Mouse (Mus musculus) cerebellum, adult 18-20 months (tissue): Measurements from ENCODE around the gene Rnf38.

Source experiments
- DNase-seq, 2 experiments: peaks; one replicate each; pipeline ENCODE4 v3.0.0; 2021

Rnf38 gene

GRCm38 (mm10) chr4:44233713-44234003 is at the start of gene Rnf38:
Gene Rnf38 (minus strand): TSS chr4:44233789.
- no peak for DNase-seq

DNA sequence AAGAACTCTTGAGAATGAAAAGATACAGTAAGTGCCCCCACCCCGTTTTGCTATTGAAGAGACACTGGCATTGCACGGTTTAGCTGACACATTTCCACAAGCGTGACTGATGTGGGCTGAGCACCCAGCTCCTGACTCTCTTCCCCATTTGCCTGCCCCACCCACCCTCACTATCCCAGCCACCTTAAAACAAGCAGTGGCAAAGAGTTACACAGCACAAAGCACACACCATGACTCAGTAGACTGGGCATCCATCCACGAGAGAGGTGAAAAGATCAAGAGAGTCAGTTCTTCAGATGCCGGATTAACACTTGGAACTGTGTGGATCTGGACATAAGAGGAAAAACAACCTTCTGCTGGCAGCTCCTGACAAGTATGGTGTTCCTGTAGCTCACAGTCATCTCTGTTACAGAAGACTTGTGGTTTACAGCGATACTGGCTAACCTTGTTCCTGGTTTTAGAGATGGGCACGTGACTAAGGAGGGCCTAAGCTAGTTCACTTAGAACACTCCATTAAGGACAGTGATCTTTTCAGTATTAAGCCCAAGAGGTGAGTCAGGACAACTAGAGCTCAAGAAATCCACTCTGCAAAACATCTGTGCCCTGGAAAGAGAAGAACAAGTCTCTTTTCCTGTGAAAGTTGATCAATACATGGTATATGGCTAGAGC is 48.1 kb upstream of the Rnf38 start:
- no peak for DNase-seq

DNA sequence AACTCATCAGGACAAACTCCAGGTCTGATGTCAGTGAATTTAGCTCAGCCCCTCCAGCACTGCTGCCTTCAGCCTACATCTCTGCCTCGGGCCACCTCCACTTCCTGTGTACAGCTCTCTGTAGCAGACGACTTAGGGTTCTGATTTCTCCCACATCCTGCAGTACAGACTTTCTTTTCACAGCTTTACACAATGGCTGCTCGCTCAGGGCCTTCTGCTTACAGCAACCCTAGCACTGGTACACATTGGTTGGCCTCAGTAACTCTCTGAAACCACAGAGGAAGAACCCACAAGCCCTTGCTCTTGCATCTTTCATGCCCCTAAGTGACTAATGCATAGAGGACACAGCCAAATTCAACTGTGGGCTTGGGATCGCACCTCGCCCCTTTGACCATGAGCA is 37.5 kb upstream of the Rnf38 start:
- no peak for DNase-seq

GRCm38 (mm10) chr4:44269376-44269817 is 35.8 kb upstream of the Rnf38 start:
- DNase-seq: no peak

GRCm38 (mm10) chr4:44267437-44267836 is 33.8 kb upstream of the Rnf38 start:
- no peak for DNase-seq

- DNase-seq: no peak
Observed at GRCm38 (mm10) chr4:44265500-44265899, 31.9 kb upstream of the Rnf38 start.

DNA sequence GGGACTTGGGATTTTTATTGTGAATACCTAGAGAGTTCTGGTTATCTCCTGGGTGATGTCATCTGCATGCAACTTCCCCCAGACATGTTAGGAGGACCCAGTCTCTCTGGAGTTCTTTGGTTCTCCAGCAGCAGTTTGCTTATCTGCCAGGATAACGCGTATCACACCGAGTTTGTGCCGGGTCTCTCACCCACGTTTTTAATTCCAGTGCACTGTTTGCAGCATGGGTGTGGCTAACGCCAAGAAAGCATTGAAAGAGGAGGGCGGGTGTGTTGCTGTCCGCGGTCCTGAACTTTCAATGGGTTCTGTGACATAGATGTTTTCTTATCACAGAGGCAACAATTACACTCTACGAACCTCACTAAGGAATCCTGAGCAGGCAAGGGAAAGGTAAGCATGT is 26.7 kb upstream of the Rnf38 start:
- DNase-seq: no peak

GRCm38 (mm10) chr4:44259126-44259525 is 25.5 kb upstream of the Rnf38 start:
- DNase-seq: no peak

DNA sequence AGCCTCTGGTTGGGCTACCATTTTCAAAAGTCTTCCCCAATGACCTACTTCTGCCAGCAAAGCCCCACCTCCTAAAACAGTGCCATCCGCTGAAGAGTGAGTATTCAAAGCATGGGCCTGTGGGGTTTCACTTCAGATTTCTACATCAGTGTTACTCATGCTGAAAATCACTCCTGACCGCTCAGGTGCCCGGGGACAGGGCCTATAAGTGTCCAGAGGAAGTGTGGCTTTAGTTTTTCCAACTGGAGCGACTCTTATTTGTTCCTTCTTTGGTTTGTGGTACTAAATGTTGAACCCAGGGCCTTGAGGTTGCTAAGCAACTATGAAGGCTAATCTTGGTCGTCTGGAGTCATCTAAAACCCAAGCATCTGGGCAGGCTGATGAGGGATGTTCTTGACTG is 21.0 kb upstream of the Rnf38 start:
- DNase-seq: no peak

DNA sequence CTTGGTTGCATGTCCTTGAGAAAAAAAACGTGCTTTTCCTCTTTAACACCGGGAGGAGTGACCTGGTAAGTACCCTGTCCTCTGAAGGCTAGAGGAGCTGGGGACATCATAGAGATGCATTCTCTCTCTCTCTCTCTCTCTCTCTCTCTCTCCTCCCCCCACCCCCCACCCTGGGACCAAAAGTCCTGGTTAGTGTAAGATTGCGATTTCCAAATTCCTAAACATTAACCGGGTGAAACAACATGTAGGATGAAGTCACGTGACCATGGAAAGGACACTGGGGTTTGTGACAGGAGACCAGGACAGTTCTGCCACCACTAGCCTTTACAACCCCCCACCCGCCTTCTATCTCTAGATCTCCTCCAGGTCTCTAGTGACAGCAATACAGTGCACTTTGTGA is 19.6 kb upstream of the Rnf38 start:
- no peak for DNase-seq

GRCm38 (mm10) chr4:44251966-44252916 is 18.7 kb upstream of the Rnf38 start:
- no peak for DNase-seq

DNA sequence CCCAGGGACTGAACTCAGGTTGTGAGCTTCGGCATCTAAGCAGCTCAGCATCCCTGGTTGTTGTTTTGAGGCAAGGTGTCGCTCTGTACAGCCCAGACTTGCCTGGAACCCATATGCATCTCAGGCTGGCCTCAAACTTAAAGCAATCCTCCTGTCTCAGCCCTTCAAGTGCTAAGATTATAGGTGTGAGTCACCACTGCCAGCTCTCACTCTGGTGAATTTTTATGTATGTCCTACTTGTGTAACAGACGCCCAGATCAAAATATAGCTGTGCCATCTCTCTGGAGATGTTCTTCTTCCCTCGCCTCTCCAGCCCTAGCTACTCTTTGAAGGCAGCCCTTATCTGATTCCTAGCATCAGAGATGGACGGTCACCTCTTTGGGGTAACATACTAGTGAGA is 17.9 kb upstream of the Rnf38 start:
- no peak for DNase-seq

GRCm38 (mm10) chr4:44249705-44250104 is 16.1 kb upstream of the Rnf38 start:
- DNase-seq: no peak

- no peak for DNase-seq
Observed at GRCm38 (mm10) chr4:44247051-44247939, 13.7 kb upstream of the Rnf38 start.

DNA sequence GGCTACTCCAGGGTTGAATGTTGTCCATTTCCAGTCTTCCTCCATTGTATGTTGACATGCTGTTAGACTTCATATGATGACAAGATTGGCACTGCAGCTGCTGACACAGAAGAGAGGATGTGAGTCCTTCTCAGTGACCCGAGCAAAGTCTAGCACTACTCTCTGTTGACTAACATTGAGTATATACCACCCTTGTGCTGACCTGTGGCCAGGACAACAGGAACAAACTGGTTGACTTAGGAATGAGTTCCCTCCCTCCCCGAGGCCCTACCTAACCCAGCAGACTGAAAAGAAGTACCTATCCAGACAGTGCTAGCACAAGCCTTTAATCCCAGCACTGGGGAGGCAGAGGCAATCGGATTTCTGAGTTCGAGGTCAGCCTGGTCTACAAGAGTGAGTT is 12.7 kb upstream of the Rnf38 start:
- no peak for DNase-seq

GRCm38 (mm10) chr4:44241638-44242037 is 8.0 kb upstream of the Rnf38 start:
- DNase-seq: no peak

GRCm38 (mm10) chr4:44235946-44236345 is 2.4 kb upstream of the Rnf38 start:
- no peak for DNase-seq

GRCm38 (mm10) chr4:44234004-44234866 is 646 bp upstream of the Rnf38 start:
- DNase-seq: peak; percentile 90 to 93

GRCm38 (mm10) chr4:44232771-44233712 is 547 bp downstream of the Rnf38 start:
- peak; percentile 55 to 62 for DNase-seq

DNA sequence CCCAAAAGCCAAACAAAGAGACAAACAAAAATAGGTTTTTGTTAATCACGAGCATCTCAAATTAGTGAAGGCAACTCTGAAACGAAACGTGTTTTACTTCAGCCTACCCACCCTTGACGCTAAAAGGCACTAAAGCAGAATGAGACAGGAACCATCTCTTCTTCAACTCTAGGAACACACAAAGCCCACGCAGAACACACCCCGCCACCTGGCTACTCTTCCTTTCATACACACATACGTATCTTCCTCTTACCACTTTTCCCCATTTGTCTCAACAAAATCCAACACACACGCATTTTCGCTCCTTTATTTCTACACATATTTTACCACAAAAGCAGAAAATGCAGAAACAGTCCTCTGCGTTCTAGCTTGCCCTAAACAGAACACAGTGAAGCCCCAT is 8.5 kb downstream of the Rnf38 start:
- no peak for DNase-seq

DNA sequence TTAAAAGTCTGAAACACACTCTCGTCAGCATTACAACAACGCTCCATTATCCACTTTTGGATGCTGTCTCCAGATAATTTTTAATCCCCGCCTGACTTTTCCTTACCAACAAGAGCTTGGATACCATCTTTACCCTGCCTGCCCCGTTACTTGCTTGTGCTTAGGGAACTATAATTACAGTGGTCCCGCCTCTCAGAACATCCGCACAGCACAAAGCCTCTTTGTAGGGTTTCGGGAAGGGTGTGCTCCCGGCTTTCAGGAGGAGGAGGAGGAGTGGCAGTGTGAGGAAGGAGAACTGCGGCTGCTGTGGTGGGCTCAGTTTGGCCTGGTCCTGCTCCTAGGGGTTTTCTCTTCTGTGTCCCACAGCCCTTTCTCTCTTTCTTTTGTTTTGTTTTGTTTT is 9.4 kb downstream of the Rnf38 start:
- DNase-seq: no peak
